Mouse (Mus musculus): ENCODE results near the gene Wnt5a.

GRCm38 (mm10) chr14:28514171-28514570, 9.6 kb downstream of the Wnt5a start:
- TF ChIP-seq CTCF (IDR thresholded peaks at IDR 0.05; ENCODE audit: borderline replicate concordance, insufficient read depth, low read length) (no peak), POLR2A (IDR thresholded peaks at IDR 0.05; ENCODE audit: low read depth, low read length) (no peak)

Data from embryonic fibroblast, embryonic 13.5 days (primary cell).